Mouse (Mus musculus) telencephalon, adult 2 months (tissue): ENCODE data around the gene Ripk4.

Experiments used
- DNase-seq: peaks from one replicate; pipeline ENCODE4 v3.0.0-alpha.2; 2011; ENCODE audit warnings: low read depth, low spot score

The Ripk4 gene

GRCm38 (mm10) chr16:97763061-97763989 is at the start of gene Ripk4:
Ripk4 (minus strand) TSS chr16:97763787.
- DNase-seq: no peak

GRCm38 (mm10) chr16:97808881-97809280 is 45.3 kb upstream of the Ripk4 start:
- DNase-seq: peak; percentile 71

GRCm38 (mm10) chr16:97805646-97806045 is 42.1 kb upstream of the Ripk4 start:
- peak; percentile 23 for DNase-seq

- peak; percentile 44 for DNase-seq
Observed at GRCm38 (mm10) chr16:97804680-97805547, 41.3 kb upstream of the Ripk4 start.

GRCm38 (mm10) chr16:97797950-97798869 is 34.6 kb upstream of the Ripk4 start:
- no peak for DNase-seq

- DNase-seq: no peak
Observed at GRCm38 (mm10) chr16:97797212-97797611, 33.6 kb upstream of the Ripk4 start.

- DNase-seq: no peak
Observed at GRCm38 (mm10) chr16:97794256-97794655, 30.7 kb upstream of the Ripk4 start.

- DNase-seq: no peak
Observed at GRCm38 (mm10) chr16:97783057-97783456, 19.5 kb upstream of the Ripk4 start.

GRCm38 (mm10) chr16:97778353-97779025 is 14.9 kb upstream of the Ripk4 start:
- peak; percentile 32 for DNase-seq

GRCm38 (mm10) chr16:97766501-97766900 is 2.9 kb upstream of the Ripk4 start:
- no peak for DNase-seq

- DNase-seq: no peak
Observed at GRCm38 (mm10) chr16:97764626-97765025, 1.0 kb upstream of the Ripk4 start.

- no peak for DNase-seq
Observed at GRCm38 (mm10) chr16:97763990-97764340, 378 bp upstream of the Ripk4 start.

- DNase-seq: no peak
Observed at GRCm38 (mm10) chr16:97761782-97762181, 1.8 kb downstream of the Ripk4 start.

- no peak for DNase-seq
Observed at GRCm38 (mm10) chr16:97759681-97760080, 3.9 kb downstream of the Ripk4 start.

- no peak for DNase-seq
Observed at GRCm38 (mm10) chr16:97758288-97758687, 5.3 kb downstream of the Ripk4 start.

GRCm38 (mm10) chr16:97756460-97756859 is 7.1 kb downstream of the Ripk4 start:
- no peak for DNase-seq

GRCm38 (mm10) chr16:97752316-97752941 is 11.2 kb downstream of the Ripk4 start:
- no peak for DNase-seq

- peak; percentile 19 for DNase-seq
Observed at GRCm38 (mm10) chr16:97751884-97752283, 11.7 kb downstream of the Ripk4 start.

GRCm38 (mm10) chr16:97748421-97748820 is 15.2 kb downstream of the Ripk4 start:
- no peak for DNase-seq

GRCm38 (mm10) chr16:97738030-97738429 is 25.6 kb downstream of the Ripk4 start:
- no peak for DNase-seq
